Mouse (Mus musculus) B cell, adult 62 days (primary cell): ENCODE measurements around the gene Gm765. TPM values are rescaled to one million over a fixed set of nuclear protein-coding genes. Genes with fewer than 3 reads are reported as not detected.

Source experiments
- total RNA-seq: library from RNA; stranded (reverse); gene quantifications from 4 replicates; pipeline ENCODE4 v1.2.4, GENCODE M21; 2023

Gm765 gene
- total RNA-seq: not detected in 4 replicates

GRCm38 (mm10) chr6:98342654-98343053 lies at the start of gene Gm765:
Gene Gm765, minus strand, starts transcription at chr6:98342754.

